Mouse (Mus musculus): ENCODE results near the gene Negr1.

GRCm38 (mm10) chr3:157224920-157225319 lies 663.3 kb downstream of the Negr1 start:
- TF ChIP-seq CTCF (conservative IDR thresholded peaks at IDR 0.05; ENCODE audit: low read length) (no peak), POU5F1 (IDR thresholded peaks at IDR 0.05; ENCODE audit: borderline replicate concordance, low read length) (no peak)
